Mouse (Mus musculus) testis, adult 2 months (tissue): Measurements from ENCODE around the gene Coro1a. TPM values are rescaled to one million over a fixed set of nuclear protein-coding genes. Genes with fewer than 3 reads are reported as not detected.
A peak's percentile ranks its signal among the peaks of the same experiment; 100 is the strongest.

Experiments used
- H3K27ac ChIP-seq: fragments of 200-500 bp; 2 replicates; pipeline ENCODE4 v1.5.1; 2012; ENCODE audit warnings: low read depth, low read length; ENCODE audit not compliant: control insufficient read depth, insufficient read depth
- H3K27me3 ChIP-seq: fragments of 200-500 bp; 2 replicates; pipeline ENCODE4 v1.6.1; 2012; ENCODE audit warnings: mild to moderate bottlenecking, low read length, moderate library complexity; ENCODE audit not compliant: control insufficient read depth, insufficient read depth
- H3K36me3 ChIP-seq: fragments of 200-500 bp; 2 replicates; pipeline ENCODE4 v1.6.1; 2012; ENCODE audit warnings: mild to moderate bottlenecking, low read length; ENCODE audit not compliant: control insufficient read depth, insufficient read depth
- H3K4me1 ChIP-seq: fragments of 200-500 bp; 2 replicates; pipeline ENCODE4 v1.6.1; 2012; ENCODE audit warnings: low read length; ENCODE audit not compliant: control insufficient read depth, insufficient read depth
- H3K4me3 ChIP-seq: fragments of 200-500 bp; 2 replicates; pipeline ENCODE4 v1.5.1; 2012; ENCODE audit warnings: low read depth, mild to moderate bottlenecking, low read length, moderate library complexity, mixed read lengths; ENCODE audit not compliant: control insufficient read depth
- CTCF ChIP-seq: fragments of 200-500 bp; IDR thresholded peaks from 2 replicates; pipeline ENCODE4 v1.5.1; 2012; ENCODE audit warnings: low read depth, mild to moderate bottlenecking, inconsistent platforms, low read length, moderate library complexity; ENCODE audit not compliant: control insufficient read depth, insufficient read depth, insufficient replicate concordance
- POLR2A ChIP-seq: fragments of 200-500 bp; IDR thresholded peaks from 2 replicates; pipeline ENCODE4 v1.6.1; 2012; ENCODE audit warnings: low read depth, mild to moderate bottlenecking, inconsistent platforms, low read length, moderate library complexity; ENCODE audit not compliant: control insufficient read depth
- polyA plus RNA-seq: library from polyadenylated mRNA; depleted of rRNA; stranded (reverse); fragments of >200 nt; gene quantifications from 2 replicates; pipeline ENCODE4 v1.2.3, GENCODE M21; 2012

Gene Coro1a
- polyA plus RNA-seq, 1 experiment = 2.6 TPM

- H3K27me3 ChIP-seq = no peaks in the 10 kb centered on the region; the same call in 1 of the 2 replicates
- H3K4me1 ChIP-seq = peaks cover 12% of the 10 kb centered on the region
- peak overlapping the region; percentile 58 for H3K4me3 ChIP-seq
- no peak for TF ChIP-seq CTCF
- TF ChIP-seq POLR2A = no peak
- H3K27ac ChIP-seq = no peak overlapping the region
- H3K36me3 ChIP-seq = no peaks in the 10 kb centered on the region
Observed at GRCm38 (mm10) chr7:126704121-126704980, 3.2 kb downstream of the Coro1a start.

DNA sequence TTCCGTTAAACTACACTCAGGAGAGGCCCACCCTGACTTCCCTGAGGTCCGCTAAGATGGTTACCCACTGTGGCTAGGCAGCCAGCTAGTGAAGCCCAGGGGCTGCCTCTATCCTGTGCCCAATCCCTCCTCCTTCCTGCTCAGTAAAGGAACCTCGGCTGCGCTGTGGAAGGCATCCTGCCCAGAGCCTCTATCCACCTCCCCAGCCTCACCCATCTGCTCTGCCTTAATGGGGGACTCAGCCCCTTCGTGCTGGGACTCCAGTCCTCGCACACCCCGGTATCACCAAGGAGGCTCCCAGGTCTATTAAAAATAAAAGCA is 3.9 kb downstream of the Coro1a start:
- Histone ChIP-seq H3K27me3 (no peaks in the 10 kb centered on the region; the same call in 1 of the 2 replicates), H3K36me3 (no peaks in the 10 kb centered on the region), H3K4me1 (peaks cover 12% of the 10 kb centered on the region), H3K4me3 (no peak overlapping the region), H3K27ac (no peak overlapping the region)
- no peak for TF ChIP-seq POLR2A
- TF ChIP-seq CTCF = no peak

- H3K27me3 ChIP-seq = no peaks in the 10 kb centered on the region; the same call in 1 of the 2 replicates
- H3K4me1 ChIP-seq = peaks cover 12% of the 10 kb centered on the region
- H3K27ac ChIP-seq = no peak overlapping the region
- H3K4me3 ChIP-seq = no peak overlapping the region
- TF ChIP-seq CTCF = no peak
- TF ChIP-seq POLR2A = no peak
- H3K36me3 ChIP-seq = no peaks in the 10 kb centered on the region
Observed at GRCm38 (mm10) chr7:126702861-126703756, 4.5 kb downstream of the Coro1a start.

DNA sequence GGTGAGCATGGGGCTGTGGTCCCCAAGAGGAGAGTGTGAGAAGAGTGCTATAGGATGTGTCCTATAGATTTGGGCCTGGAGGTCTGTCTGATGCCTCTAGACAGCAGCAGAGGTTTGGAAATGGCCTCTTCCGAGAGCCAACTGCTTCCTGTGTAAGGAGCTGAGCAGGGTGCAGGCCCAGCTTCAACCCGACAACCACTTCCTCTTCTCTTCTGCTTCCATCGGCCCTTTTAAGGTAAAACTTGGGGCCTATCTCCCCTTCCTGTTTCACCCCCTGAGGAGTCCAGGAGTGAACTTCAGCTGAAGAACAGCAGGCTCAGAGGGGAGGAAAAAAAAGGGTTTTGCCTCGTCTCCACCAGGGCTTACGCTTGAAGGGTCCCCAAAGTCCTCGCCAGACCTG is 5.2 kb downstream of the Coro1a start:
- TF ChIP-seq CTCF (no peak), POLR2A (no peak)
- Histone ChIP-seq H3K4me3 (no peak overlapping the region), H3K4me1 (peaks cover 12% of the 10 kb centered on the region), H3K36me3 (no peaks in the 10 kb centered on the region), H3K27ac (no peak overlapping the region), H3K27me3 (no peaks in the 10 kb centered on the region; the same call in 1 of the 2 replicates)

DNA sequence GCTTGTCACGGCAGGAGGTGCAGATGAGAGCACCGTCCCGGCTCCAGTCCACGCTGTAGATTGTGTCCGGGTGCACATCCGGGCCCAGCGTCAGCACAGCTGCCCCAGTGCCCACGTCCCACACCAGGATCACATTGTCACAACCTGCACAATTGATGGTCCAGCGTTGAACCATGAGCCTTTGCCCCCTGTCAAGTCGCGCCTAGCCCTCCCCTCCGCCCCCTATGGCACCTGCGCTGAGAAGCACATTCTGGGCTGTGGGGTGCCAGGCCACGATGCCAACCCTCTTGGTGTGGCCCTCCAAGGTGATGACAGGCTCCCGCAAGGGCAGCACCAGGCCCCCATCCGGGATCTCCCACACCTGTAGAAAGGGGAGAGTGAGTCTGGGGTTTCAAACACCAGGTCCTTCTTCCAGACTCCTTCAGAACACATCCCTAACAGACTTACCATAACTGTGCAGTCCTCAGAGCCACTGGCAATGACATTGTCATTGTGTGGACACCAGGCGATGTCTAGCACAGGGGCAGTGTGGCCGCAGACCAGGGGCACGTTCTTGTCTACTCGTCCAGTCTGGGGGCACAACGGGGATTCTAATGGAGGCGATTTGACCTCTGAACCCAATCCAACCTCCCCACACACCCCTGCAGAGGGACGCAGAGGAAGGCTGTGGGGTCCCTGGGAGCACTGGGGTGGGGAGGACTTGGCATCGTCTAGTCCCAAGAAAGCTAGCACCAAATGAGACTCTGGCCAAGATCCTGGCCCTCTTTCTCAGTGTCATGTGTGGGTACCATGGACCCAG is 5.8 kb downstream of the Coro1a start:
- no peaks in the 10 kb centered on the region for H3K36me3 ChIP-seq
- H3K27ac ChIP-seq = no peak overlapping the region
- no peaks in the 10 kb centered on the region; the same call in 1 of the 2 replicates for H3K27me3 ChIP-seq
- peaks cover 12% of the 10 kb centered on the region for H3K4me1 ChIP-seq
- no peak overlapping the region for H3K4me3 ChIP-seq
- TF ChIP-seq CTCF (no peak), POLR2A (no peak)

GRCm38 (mm10) chr7:126701070-126701469 is 6.5 kb downstream of the Coro1a start:
- TF ChIP-seq CTCF (peak; percentile 86; the same call in 1 of the 2 replicates), POLR2A (no peak)
- Histone ChIP-seq H3K4me3 (no peak overlapping the region), H3K27me3 (no peaks in the 10 kb centered on the region; the same call in 1 of the 2 replicates), H3K36me3 (no peaks in the 10 kb centered on the region), H3K4me1 (peaks cover 18% of the 10 kb centered on the region), H3K27ac (no peak overlapping the region)
